Mouse (Mus musculus): ENCODE data around the gene Prc1. TPM values are rescaled to one million over a fixed set of nuclear protein-coding genes. Genes with fewer than 3 reads are reported as not detected.

Gene Prc1
- polyA plus RNA-seq, 1 experiment from 2014 or later: 142 TPM

- 70% methylated on average over 1 of the region's 1 CpGs for WGBS
- no peaks in the 10 kb centered on the region for H3K27me3 ChIP-seq (replicated peaks)
- H3K9ac ChIP-seq: no peak overlapping the region
- no peak for ATAC-seq (ENCODE audit: insufficient read depth, low FRiP score, low read depth)
- no peak overlapping the region for H3K4me3 ChIP-seq (replicated peaks)
- no peak overlapping the region for H3K4me2 ChIP-seq
- peaks cover 27% of the 10 kb centered on the region for H3K36me3 ChIP-seq
- no peaks in the 10 kb centered on the region for H3K9me3 ChIP-seq
- H3K27ac ChIP-seq: no peak overlapping the region
- H3K4me1 ChIP-seq: no peaks in the 10 kb centered on the region; the same call in 1 of the 2 replicates
Observed at GRCm38 (mm10) chr7:80267764-80268163, 26.5 kb upstream of the Prc1 start.

- H3K9me3 ChIP-seq: no peaks in the 10 kb centered on the region
- peak within 1 kb of the TSS; percentile 51 for H3K27ac ChIP-seq
- 4% methylated on average over 21 of the region's 21 CpGs for WGBS
- H3K36me3 ChIP-seq: peaks cover 31% of the 10 kb centered on the region
- no peaks in the 10 kb centered on the region for H3K27me3 ChIP-seq (replicated peaks)
- H3K4me2 ChIP-seq: peak within 1 kb of the TSS; percentile 84
- no peaks in the 10 kb centered on the region; the same call in 1 of the 2 replicates for H3K4me1 ChIP-seq
- peak; percentile 92 for ATAC-seq (ENCODE audit: insufficient read depth, low FRiP score, low read depth)
- H3K4me3 ChIP-seq (replicated peaks): peak within 1 kb of the TSS; percentile 81
- peak within 1 kb of the TSS; percentile 72 for H3K9ac ChIP-seq
Observed at GRCm38 (mm10) chr7:80268897-80269750, 25.1 kb upstream of the Prc1 start, which contains the start of gene Vps33b. TSS of gene Vps33b (plus strand) at chr7:80269649.

- no peaks in the 10 kb centered on the region for H3K9me3 ChIP-seq
- peak; percentile 44; the same call in 1 of the 2 replicates for ATAC-seq (ENCODE audit: insufficient read depth, low FRiP score, low read depth)
- under 1% methylated on average over 23 of the region's 23 CpGs for WGBS
Observed at GRCm38 (mm10) chr7:80269751-80270255, 24.4 kb upstream of the Prc1 start.

GRCm38 (mm10) chr7:80273456-80273855 lies 20.8 kb upstream of the Prc1 start:
- Histone ChIP-seq H3K36me3 (peaks cover 32% of the 10 kb centered on the region), H3K27me3 (replicated peaks) (no peaks in the 10 kb centered on the region), H3K9me3 (no peaks in the 10 kb centered on the region), H3K9ac (no peak overlapping the region), H3K4me2 (no peak overlapping the region), H3K4me1 (no peaks in the 10 kb centered on the region; the same call in 1 of the 2 replicates), H3K27ac (no peak overlapping the region), H3K4me3 (replicated peaks) (no peak overlapping the region)
- no peak for ATAC-seq (ENCODE audit: insufficient read depth, low FRiP score, low read depth)
- 88% methylated on average over 2 of the region's 2 CpGs for WGBS

More at GRCm38 (mm10) chr7:80269751-80270255, 24.4 kb upstream of the Prc1 start:
- Histone ChIP-seq H3K27ac (peak overlapping the region; percentile 51), H3K36me3 (peaks cover 31% of the 10 kb centered on the region), H3K4me3 (replicated peaks) (peak overlapping the region; percentile 81), H3K27me3 (replicated peaks) (no peaks in the 10 kb centered on the region), H3K9ac (peak overlapping the region; percentile 72), H3K4me1 (no peaks in the 10 kb centered on the region; the same call in 1 of the 2 replicates), H3K4me2 (peak overlapping the region; percentile 84)

- H3K27ac ChIP-seq: no peak overlapping the region
- no peaks in the 10 kb centered on the region for H3K27me3 ChIP-seq (replicated peaks)
- H3K36me3 ChIP-seq: peaks cover 37% of the 10 kb centered on the region
- no peaks in the 10 kb centered on the region for H3K4me1 ChIP-seq
- no peaks in the 10 kb centered on the region for H3K9me3 ChIP-seq
- no peak for ATAC-seq (ENCODE audit: insufficient read depth, low FRiP score, low read depth)
- WGBS: 91% methylated on average over 4 of the region's 4 CpGs
- no peak overlapping the region for H3K4me2 ChIP-seq
- H3K9ac ChIP-seq: no peak overlapping the region
- no peak overlapping the region for H3K4me3 ChIP-seq (replicated peaks)
Observed at GRCm38 (mm10) chr7:80276374-80276773, 17.9 kb upstream of the Prc1 start.

- no peak overlapping the region for H3K4me3 ChIP-seq (replicated peaks)
- peaks cover 31% of the 10 kb centered on the region for H3K36me3 ChIP-seq
- H3K4me1 ChIP-seq: no peaks in the 10 kb centered on the region
- H3K27ac ChIP-seq: no peak overlapping the region
- no peaks in the 10 kb centered on the region for H3K9me3 ChIP-seq
- ATAC-seq (ENCODE audit: insufficient read depth, low FRiP score, low read depth): no peak
- no peak overlapping the region for H3K9ac ChIP-seq
- no peak overlapping the region for H3K4me2 ChIP-seq
- WGBS: 81% methylated on average over 10 of the region's 10 CpGs
- H3K27me3 ChIP-seq (replicated peaks): no peaks in the 10 kb centered on the region
Observed at GRCm38 (mm10) chr7:80280032-80280431, 14.2 kb upstream of the Prc1 start.

- Histone ChIP-seq H3K27me3 (replicated peaks) (no peaks in the 10 kb centered on the region), H3K4me3 (replicated peaks) (no peak overlapping the region), H3K9me3 (no peaks in the 10 kb centered on the region), H3K27ac (no peak overlapping the region), H3K4me1 (no peaks in the 10 kb centered on the region), H3K36me3 (peaks cover 32% of the 10 kb centered on the region), H3K4me2 (no peak overlapping the region), H3K9ac (no peak overlapping the region)
- no peak for ATAC-seq (ENCODE audit: insufficient read depth, low FRiP score, low read depth)
- 84% methylated on average over 2 of the region's 2 CpGs for WGBS
Observed at GRCm38 (mm10) chr7:80280998-80281397, 13.3 kb upstream of the Prc1 start.

- no peak overlapping the region for H3K9ac ChIP-seq
- no peaks in the 10 kb centered on the region for H3K4me1 ChIP-seq
- H3K27me3 ChIP-seq (replicated peaks): no peaks in the 10 kb centered on the region
- ATAC-seq (ENCODE audit: insufficient read depth, low FRiP score, low read depth): no peak
- peaks cover 32% of the 10 kb centered on the region for H3K36me3 ChIP-seq
- no peak overlapping the region for H3K4me2 ChIP-seq
- no peaks in the 10 kb centered on the region for H3K9me3 ChIP-seq
- no peak overlapping the region for H3K27ac ChIP-seq
- 83% methylated on average over 3 of the region's 3 CpGs for WGBS
- H3K4me3 ChIP-seq (replicated peaks): no peak overlapping the region
Observed at GRCm38 (mm10) chr7:80281646-80282045, 12.6 kb upstream of the Prc1 start.

- ATAC-seq (ENCODE audit: insufficient read depth, low FRiP score, low read depth): no peak
- no peak overlapping the region for H3K4me3 ChIP-seq (replicated peaks)
- no peaks in the 10 kb centered on the region for H3K4me1 ChIP-seq
- no peaks in the 10 kb centered on the region for H3K27me3 ChIP-seq (replicated peaks)
- H3K27ac ChIP-seq: no peak overlapping the region
- no peaks in the 10 kb centered on the region for H3K9me3 ChIP-seq
- peaks cover 29% of the 10 kb centered on the region for H3K36me3 ChIP-seq
- H3K4me2 ChIP-seq: no peak overlapping the region
- 82% methylated on average over 3 of the region's 3 CpGs for WGBS
- H3K9ac ChIP-seq: no peak overlapping the region
Observed at GRCm38 (mm10) chr7:80283226-80283918, 10.9 kb upstream of the Prc1 start.

- Histone ChIP-seq H3K27ac (no peak overlapping the region), H3K9ac (no peak overlapping the region), H3K27me3 (replicated peaks) (no peaks in the 10 kb centered on the region), H3K36me3 (peaks cover 29% of the 10 kb centered on the region), H3K4me2 (no peak overlapping the region), H3K4me1 (no peaks in the 10 kb centered on the region), H3K9me3 (no peaks in the 10 kb centered on the region), H3K4me3 (replicated peaks) (no peak overlapping the region)
- no peak for ATAC-seq (ENCODE audit: insufficient read depth, low FRiP score, low read depth)
- 90% methylated on average over 5 of the region's 5 CpGs for WGBS
Observed at GRCm38 (mm10) chr7:80284391-80284790, 9.9 kb upstream of the Prc1 start.

- H3K9ac ChIP-seq: no peak overlapping the region
- no peak overlapping the region for H3K27ac ChIP-seq
- no peaks in the 10 kb centered on the region for H3K9me3 ChIP-seq
- H3K4me2 ChIP-seq: no peak overlapping the region
- no peak for ATAC-seq (ENCODE audit: insufficient read depth, low FRiP score, low read depth)
- peaks cover 25% of the 10 kb centered on the region for H3K36me3 ChIP-seq
- WGBS: 91% methylated on average over 6 of the region's 6 CpGs
- H3K4me1 ChIP-seq: no peaks in the 10 kb centered on the region
- no peak overlapping the region for H3K4me3 ChIP-seq (replicated peaks)
- H3K27me3 ChIP-seq (replicated peaks): no peaks in the 10 kb centered on the region
Observed at GRCm38 (mm10) chr7:80285725-80286124, 8.5 kb upstream of the Prc1 start.

GRCm38 (mm10) chr7:80287736-80288135 lies 6.5 kb upstream of the Prc1 start:
- Histone ChIP-seq H3K4me1 (no peaks in the 10 kb centered on the region), H3K9me3 (no peaks in the 10 kb centered on the region), H3K27ac (no peak overlapping the region), H3K9ac (no peak overlapping the region), H3K4me3 (replicated peaks) (no peak overlapping the region), H3K27me3 (replicated peaks) (no peaks in the 10 kb centered on the region), H3K36me3 (peaks cover 24% of the 10 kb centered on the region), H3K4me2 (no peak overlapping the region)
- 73% methylated on average over 10 of the region's 10 CpGs for WGBS
- ATAC-seq (ENCODE audit: insufficient read depth, low FRiP score, low read depth): no peak
